In genomic region chr19:21472121-21472780, GRCm38 (mm10) we compare ENCODE assay signal across 8 mouse cellular contexts. TPM values are rescaled to one million over a fixed set of nuclear protein-coding genes. Genes with fewer than 3 reads are reported as not detected.
DNase-seq lines count a peak whose midpoint lies in the region; ATAC-seq and TF ChIP-seq lines count a peak whose summit lies in the region.

No protein-coding gene starts in this region.

- no peaks in the 10 kb centered on the region for H3K36me3 ChIP-seq in hindbrain, embryonic 11.5 days (ENCODE audit: control insufficient read depth, insufficient read depth, low read length)

- peak; percentile 35; the same call in 1 of the 2 replicates for TF ChIP-seq CTCF in brain, embryonic 14.5 days (IDR thresholded peaks at IDR 0.05; ENCODE audit: borderline replicate concordance, extremely low read depth, insufficient read depth, insufficient read length)

- no peak overlapping the region for H3K27ac ChIP-seq in hindbrain, embryonic 11.5 days (ENCODE audit: low read depth, low read length)

- H3K9me3 ChIP-seq in hindbrain, embryonic 11.5 days (ENCODE audit: control insufficient read depth, low read length) = no peaks in the 10 kb centered on the region

- H3K27me3 ChIP-seq in hindbrain, embryonic 11.5 days (ENCODE audit: control insufficient read depth, insufficient read depth, low read length) = peaks cover 8% of the 10 kb centered on the region

- DNase-seq in CD4-positive helper T cell, adult 2 months (ENCODE audit: low read depth, low spot score) = peak; percentile 11
- DNase-seq in brain, embryonic 14.5 days (ENCODE audit: low read depth) = peak; percentile 45
- DNase-seq in frontal cortex, postnatal 10 days (ENCODE audit: low spot score in 2 of 2) = peak; percentile 72 to 80
- DNase-seq in hindbrain, embryonic 11.5 days (ENCODE audit: low spot score) = peak; percentile 56
- peak; percentile 76 for DNase-seq in layer of hippocampus, postnatal 25 days (ENCODE audit: extremely low spot score in 1 of 2, low spot score in 1 of 2)
- DNase-seq in lung, postnatal 10 days = peak; percentile 60
- DNase-seq in ovary, postnatal 36 days (ENCODE audit: low spot score) = peak; percentile 79
- peak; percentile 29 for DNase-seq in thymus, postnatal 14 days

- TF ChIP-seq POLR2A in brain, embryonic 14.5 days (IDR thresholded peaks at IDR 0.05; ENCODE audit: borderline replicate concordance, extremely low read depth, insufficient read depth, insufficient read length, poor library complexity, severe bottlenecking) = no peak

- H3K4me3 ChIP-seq in hindbrain, embryonic 11.5 days (ENCODE audit: low read depth, low read length) = peak overlapping the region; percentile 38

- no peaks in the 10 kb centered on the region for H3K4me1 ChIP-seq in hindbrain, embryonic 11.5 days (replicated peaks; ENCODE audit: control insufficient read depth, insufficient read depth, low read length)

- no peak overlapping the region for H3K9ac ChIP-seq in hindbrain, embryonic 11.5 days (ENCODE audit: low read depth, low read length)

- ATAC-seq in hindbrain, embryonic 11.5 days (ENCODE audit: low FRiP score) = peak; percentile 47

- WGBS in hindbrain, embryonic 11.5 days = 3% methylated on average over 43 of the region's 48 CpGs

- peak overlapping the region; percentile 76 for H3K4me2 ChIP-seq in hindbrain, embryonic 11.5 days (replicated peaks; ENCODE audit: low read depth, low read length)

RNA-seq across cellular contexts. Expression of gene Gda, which starts 1.0 kb away (rescaled TPM):
- 0.72 and 1.1 TPM in 2 replicates for polyA plus RNA-seq in brain, embryonic 14.5 days (2012; rRNA removed)
- 0.08 and 0.38 TPM in 2 replicates for polyA plus RNA-seq in hindbrain, embryonic 11.5 days (2014; fragmentation: Nextera tagmentation; extraction: Ambion mirVana)
- total RNA-seq in layer of hippocampus, postnatal 25 days (2021) = 100 to 1,000 TPM; 127 to 128 TPM

Comparison
In these comparisons a context has a peak if more than half of its experiments do, and no peak if none do; other contexts are left out.
1. DNase-seq: peak in every context shown above with its lines; median percentile 79 in ovary, postnatal 36 days; 76 in frontal cortex, postnatal 10 days; 76 in layer of hippocampus, postnatal 25 days; 60 in lung, postnatal 10 days; 56 in hindbrain, embryonic 11.5 days; 45 in brain, embryonic 14.5 days; 29 in thymus, postnatal 14 days; 11 in CD4-positive helper T cell, adult 2 months.